Mouse (Mus musculus) liver, adult 2 months (tissue): ENCODE data around the gene Ccdc65.

ENCODE experiments used
- CTCF ChIP-seq: fragments of 200-500 bp; IDR thresholded peaks from 2 replicates; pipeline ENCODE4 v1.5.1; 2011; ENCODE audit warnings: low read depth, low read length, control low read depth
- POLR2A ChIP-seq: fragments of 200-500 bp; IDR thresholded peaks from 2 replicates; pipeline ENCODE4 v1.6.1; 2011; ENCODE audit warnings: low read length, control low read depth; ENCODE audit not compliant: insufficient read depth; ENCODE audit errors: extremely low read depth

- TF ChIP-seq POLR2A (no peak), CTCF (no peak)
These were observed 45.8 kb upstream of the Ccdc65 start for GRCm38 (mm10) chr15:98662198-98662566.
